In genomic region chr10:60399449-60399848, GRCm38 (mm10) we compare ENCODE assay signal across 17 mouse cellular contexts. TPM values are rescaled to one million over a fixed set of nuclear protein-coding genes. Genes with fewer than 3 reads are reported as not detected.
DNase-seq lines count a peak whose midpoint lies in the region; ATAC-seq and TF ChIP-seq lines count a peak whose summit lies in the region.
"Had no signal": no experiment of that assay in that cellular context is flagged by ENCODE, and none has a peak within 500 bp of the region (broad histone marks: within the 10 kb centered on the region; RNA-seq: fewer than 3 reads in every experiment).

TSS of gene Gm17455 (plus strand) at chr10:60399726.

- DNase-seq in heart, adult 9 months (ENCODE audit: low spot score in 2 of 2), result no peak
- DNase-seq in limb, embryonic 11.5 days (ENCODE audit: low spot score), result no peak
- DNase-seq in lung, adult 18-20 months, result no peak
- DNase-seq in thymus, adult 2 months, result no peak
- DNase-seq: adrenal gland, postnatal 14 days; cerebellum, adult 9-11 months; heart, postnatal 36 days; kidney, postnatal 36 days had no signal

- H3K9me3 ChIP-seq in heart, embryonic 13.5 days, result no peaks in the 10 kb centered on the region
- no peaks in the 10 kb centered on the region for H3K9me3 ChIP-seq in embryonic facial prominence, embryonic 13.5 days
- no peaks in the 10 kb centered on the region for H3K9me3 ChIP-seq in limb, embryonic 11.5 days (ENCODE audit: control insufficient read depth, low read length)
- H3K9me3 ChIP-seq: liver, embryonic 15.5 days; megakaryocyte, embryonic 14.5 days had no signal

- peaks cover 12% of the 10 kb centered on the region for H3K27me3 ChIP-seq in heart, embryonic 13.5 days (replicated peaks)
- no peaks in the 10 kb centered on the region for H3K27me3 ChIP-seq in embryonic facial prominence, embryonic 13.5 days
- H3K27me3 ChIP-seq in limb, embryonic 11.5 days (ENCODE audit: control insufficient read depth, insufficient read depth, low read length), result no peaks in the 10 kb centered on the region
- H3K27me3 ChIP-seq in myocyte (ENCODE audit: control insufficient read depth, insufficient read depth, insufficient read length), result no peaks in the 10 kb centered on the region
- H3K27me3 ChIP-seq in thymus, adult 2 months (ENCODE audit: control insufficient read depth, insufficient read depth, low read length), result no peaks in the 10 kb centered on the region
- H3K27me3 ChIP-seq: liver, embryonic 15.5 days had no signal

- no peak within 1 kb of the TSS for H3K4me3 ChIP-seq in heart, embryonic 13.5 days
- no peak within 1 kb of the TSS for H3K4me3 ChIP-seq in embryonic facial prominence, embryonic 13.5 days
- no peak within 1 kb of the TSS for H3K4me3 ChIP-seq in limb, embryonic 11.5 days (ENCODE audit: low read depth, low read length)
- H3K4me3 ChIP-seq in myocyte, result no peak within 1 kb of the TSS
- no peak within 1 kb of the TSS for H3K4me3 ChIP-seq in thymus, adult 2 months (ENCODE audit: control insufficient read depth, insufficient read depth, low read length)
- H3K4me3 ChIP-seq: erythroblast, embryonic 14.5 days; left cerebral cortex, adult 2 months; liver, embryonic 15.5 days; megakaryocyte, embryonic 14.5 days had no signal

- H3K9ac ChIP-seq in heart, embryonic 13.5 days, result peak within 1 kb of the TSS; percentile 28; the same call in 1 of the 2 replicates
- peak within 1 kb of the TSS; percentile 33 for H3K9ac ChIP-seq in embryonic facial prominence, embryonic 13.5 days
- H3K9ac ChIP-seq in limb, embryonic 11.5 days (ENCODE audit: low read length), result 0 out of 2 replicates have a peak within 1 kb of the TSS, but pooled peaks have one; percentile 3
- H3K9ac ChIP-seq: liver, embryonic 15.5 days had no signal

- no peak for ATAC-seq in heart, embryonic 13.5 days (ENCODE audit: extremely low read depth, insufficient number of reproducible peaks, low FRiP score, low TSS enrichment)
- no peak for ATAC-seq in embryonic facial prominence, embryonic 13.5 days (ENCODE audit: insufficient number of reproducible peaks, insufficient read depth, low FRiP score, low TSS enrichment, low read depth)
- no peak for ATAC-seq in limb, embryonic 11.5 days (ENCODE audit: insufficient number of reproducible peaks, low FRiP score, low TSS enrichment, low read depth)
- ATAC-seq: CD4-positive, CD25-positive, alpha-beta regulatory T cell, adult 4 months; Patski had no signal

- H3K27ac ChIP-seq in heart, embryonic 13.5 days (replicated peaks), result no peak within 1 kb of the TSS
- no peak within 1 kb of the TSS for H3K27ac ChIP-seq in embryonic facial prominence, embryonic 13.5 days
- no peak within 1 kb of the TSS for H3K27ac ChIP-seq in limb, embryonic 11.5 days (replicated peaks; ENCODE audit: low read depth, low read length)
- no peak within 1 kb of the TSS for H3K27ac ChIP-seq in thymus, adult 2 months (ENCODE audit: control insufficient read depth, insufficient read depth, low read length)
- H3K27ac ChIP-seq: left cerebral cortex, adult 2 months; liver, embryonic 15.5 days had no signal

- H3ac ChIP-seq in myocyte (ENCODE audit: control insufficient read depth, insufficient read length), result no peak within 1 kb of the TSS

- H3K4me1 ChIP-seq in heart, embryonic 13.5 days, result peaks cover 17% of the 10 kb centered on the region
- H3K4me1 ChIP-seq in embryonic facial prominence, embryonic 13.5 days, result 0 out of 2 replicates have a peak, but pooled peaks cover 10% of the 10 kb centered on the region
- no peaks in the 10 kb centered on the region for H3K4me1 ChIP-seq in limb, embryonic 11.5 days (ENCODE audit: control insufficient read depth, insufficient read depth, low read length)
- H3K4me1 ChIP-seq in thymus, adult 2 months (replicated peaks; ENCODE audit: control insufficient read depth, insufficient read depth, low read length), result no peaks in the 10 kb centered on the region
- H3K4me1 ChIP-seq: liver, embryonic 15.5 days had no signal

- H3K36me3 ChIP-seq in heart, embryonic 13.5 days, result no peaks in the 10 kb centered on the region
- no peaks in the 10 kb centered on the region for H3K36me3 ChIP-seq in embryonic facial prominence, embryonic 13.5 days
- H3K36me3 ChIP-seq in limb, embryonic 11.5 days (ENCODE audit: control insufficient read depth, insufficient read depth, low read length), result no peaks in the 10 kb centered on the region
- no peaks in the 10 kb centered on the region for H3K36me3 ChIP-seq in myocyte (ENCODE audit: control insufficient read depth, insufficient read depth)
- no peaks in the 10 kb centered on the region for H3K36me3 ChIP-seq in thymus, adult 2 months (ENCODE audit: control insufficient read depth, insufficient read depth, low read length)
- H3K36me3 ChIP-seq: liver, embryonic 15.5 days had no signal

- no peaks in the 10 kb centered on the region for H3K79me2 ChIP-seq in myocyte (ENCODE audit: control insufficient read depth, insufficient read depth)

- WGBS in heart, embryonic 13.5 days, result 44% methylated on average over 7 of the region's 7 CpGs
- 49% methylated on average over 7 of the region's 7 CpGs for WGBS in embryonic facial prominence, embryonic 13.5 days
- 49% methylated on average over 7 of the region's 7 CpGs for whole genome bisulfite sequencing in limb, embryonic 11.5 days
- WGBS in thymus, adult 2 months, result 83% methylated on average over 7 of the region's 7 CpGs

- TF ChIP-seq CTCF in thymus, adult 2 months (IDR thresholded peaks at IDR 0.05; ENCODE audit: borderline replicate concordance, control insufficient read depth, extremely low read depth, insufficient read depth, low read length, poor library complexity), result no peak

- no peak for TF ChIP-seq POLR2A in myocyte (IDR thresholded peaks at IDR 0.05; ENCODE audit: insufficient read length, low read depth)
- no peak for TF ChIP-seq POLR2A in thymus, adult 2 months (IDR thresholded peaks at IDR 0.05; ENCODE audit: control insufficient read depth, extremely low read depth, insufficient read depth, low read length, poor library complexity)

- H3K4me2 ChIP-seq in heart, embryonic 13.5 days, result no peak within 1 kb of the TSS
- H3K4me2 ChIP-seq in embryonic facial prominence, embryonic 13.5 days, result no peak within 1 kb of the TSS
- H3K4me2 ChIP-seq in limb, embryonic 11.5 days (ENCODE audit: low read depth, severe bottlenecking), result no peak within 1 kb of the TSS
- H3K4me2 ChIP-seq in myocyte (ENCODE audit: low read depth), result peak within 1 kb of the TSS; percentile 25
- H3K4me2 ChIP-seq: liver, embryonic 15.5 days had no signal

TF ChIP-seq in myocyte, 11 proteins besides CTCF, POLR2A, EP300 and RAD21:
- no peak for TF ChIP-seq SRF (IDR thresholded peaks at IDR 0.05; ENCODE audit: control insufficient read depth, insufficient read length, low read depth)
- TF ChIP-seq USF1 (IDR thresholded peaks at IDR 0.05; ENCODE audit: low read depth), result no peak
- TF ChIP-seq MAX (IDR thresholded peaks at IDR 0.05; ENCODE audit: low read depth), result no peak
- TF ChIP-seq TCF3 (IDR thresholded peaks at IDR 0.05; ENCODE audit: insufficient read length, low read depth), result no peak
- TF ChIP-seq TCF12 (IDR thresholded peaks at IDR 0.05; ENCODE audit: insufficient read depth, poor library complexity, severe bottlenecking), result no peak
- TF ChIP-seq MYOD1 (IDR thresholded peaks at IDR 0.05; ENCODE audit: control insufficient read depth in 1 of 3, insufficient read length in 2 of 3, low read depth in 2 of 3), result no peak
- TF ChIP-seq REST (IDR thresholded peaks at IDR 0.05; ENCODE audit: insufficient read depth, insufficient read length), result no peak
- TF ChIP-seq POLR2AphosphoS2 (IDR thresholded peaks at IDR 0.05; ENCODE audit: insufficient read length, low read depth), result no peak
- no peak for TF ChIP-seq CEBPB (IDR thresholded peaks at IDR 0.05; ENCODE audit: insufficient read depth, poor library complexity, severe bottlenecking)
- no peak for TF ChIP-seq MYOG (IDR thresholded peaks at IDR 0.05; ENCODE audit: control insufficient read depth in 1 of 3, insufficient read depth in 1 of 3, insufficient read length in 2 of 3, low read depth in 2 of 3)
- TF ChIP-seq E2F4 (IDR thresholded peaks at IDR 0.05; ENCODE audit: insufficient read depth), result no peak

RNA-seq across cellular contexts. Expression of gene Gm17455, which starts in this region (rescaled TPM):
- polyA plus RNA-seq in heart, embryonic 13.5 days (2015; fragmentation: Nextera tagmentation; extraction: Ambion mirVana), result 0.62 TPM in 1 of 2 replicates, not detected in the other
- polyA plus RNA-seq in embryonic facial prominence, embryonic 13.5 days (2015; fragmentation: Nextera tagmentation; extraction: Ambion mirVana), result 1.9 and 2.0 TPM in 2 replicates
- 1.5 and 2.0 TPM in 2 replicates for polyA plus RNA-seq in limb, embryonic 11.5 days (2014; fragmentation: Nextera tagmentation; extraction: Ambion mirVana)
- polyA plus RNA-seq in myocyte (2012; fragmentation: generic; extraction: Trizol), result 20.5 TPM
- polyA plus RNA-seq in thymus, adult 2 months (2012; rRNA removed), result 1.1 and 2.3 TPM in 2 replicates
- polyA plus RNA-seq: erythroblast, embryonic 14.5 days; Patski had no signal
